Mouse (Mus musculus) left cerebral cortex, adult 9 months (tissue): ENCODE measurements at regions not wholly inside any gene's neighbourhood (a gene's known extent, or its start where the extent isn't known, plus 50 kb on each side); places are given as distances from the start of the nearest gene placed in this dataset.
"Not testable (repeated sequence)": the region's sequence is repeated elsewhere in the genome, so short reads cannot be mapped to it uniquely, and the experiment has no call there.

ENCODE experiments used
- DNase-seq, 2 experiments: peaks; one replicate each; pipeline ENCODE4 v3.0.0; 2022; ENCODE audit warnings: low spot score in 2 of 2

- no peak for DNase-seq
Observed at GRCm38 (mm10) chr12:65325347-65325746, 100.0 kb downstream of the Wdr20rt start.

GRCm38 (mm10) chr12:65328532-65328931, 103.2 kb downstream of the Wdr20rt start:
- DNase-seq: no peak

GRCm38 (mm10) chr12:65329678-65330077, 104.4 kb downstream of the Wdr20rt start:
- DNase-seq: no peak

GRCm38 (mm10) chr12:65340009-65340408, 114.7 kb downstream of the Wdr20rt start:
- no peak for DNase-seq

- no peak for DNase-seq
Observed at GRCm38 (mm10) chr12:65347251-65347650, 121.9 kb downstream of the Wdr20rt start.

- DNase-seq: no peak
Observed at GRCm38 (mm10) chr12:65349535-65349934, 124.2 kb downstream of the Wdr20rt start.

GRCm38 (mm10) chr12:65364179-65364578, 138.9 kb downstream of the Wdr20rt start:
- no peak for DNase-seq

- no peak for DNase-seq
Observed at GRCm38 (mm10) chr12:65367334-65367733, 142.0 kb downstream of the Wdr20rt start.

- DNase-seq: no peak
Observed at GRCm38 (mm10) chr12:65367866-65368419, 142.6 kb downstream of the Wdr20rt start.

GRCm38 (mm10) chr12:65371650-65372049, 146.3 kb downstream of the Wdr20rt start:
- no peak for DNase-seq

GRCm38 (mm10) chr12:65379321-65379720, 154.0 kb downstream of the Wdr20rt start:
- no peak for DNase-seq

- DNase-seq: no peak
Observed at GRCm38 (mm10) chr12:65382118-65382791, 156.9 kb downstream of the Wdr20rt start.

GRCm38 (mm10) chr12:65382796-65383195, 157.5 kb downstream of the Wdr20rt start:
- DNase-seq: not testable (repeated sequence)

GRCm38 (mm10) chr12:65386005-65386645, 160.8 kb downstream of the Wdr20rt start:
- DNase-seq: no peak

- no peak for DNase-seq
Observed at GRCm38 (mm10) chr12:65387042-65387441, 161.7 kb downstream of the Wdr20rt start.

- no peak for DNase-seq
Observed at GRCm38 (mm10) chr12:65389512-65389911, 164.2 kb downstream of the Wdr20rt start.

GRCm38 (mm10) chr12:65390330-65390729, 165.0 kb downstream of the Wdr20rt start:
- peak; percentile 10 to 42 for DNase-seq

- DNase-seq: peak; percentile 15 to 73
Observed at GRCm38 (mm10) chr12:65401728-65402419, 176.6 kb downstream of the Wdr20rt start.

- no peak for DNase-seq
Observed at GRCm38 (mm10) chr12:65403124-65403523, 177.8 kb downstream of the Wdr20rt start.

- no peak for DNase-seq
Observed at GRCm38 (mm10) chr12:65413034-65413700, 187.8 kb downstream of the Wdr20rt start.

GRCm38 (mm10) chr12:65414393-65414792, 189.1 kb downstream of the Wdr20rt start:
- peak in 1 of 2 experiments; percentile 28 for DNase-seq

- DNase-seq: no peak
Observed at GRCm38 (mm10) chr12:65416909-65417308, 191.6 kb downstream of the Wdr20rt start.
